Mouse (Mus musculus): ENCODE data around the gene Cyp2d11. TPM values are rescaled to one million over a fixed set of nuclear protein-coding genes. Genes with fewer than 3 reads are reported as not detected.
A peak's percentile ranks its signal among the peaks of the same experiment; 100 is the strongest.
"Not testable (repeated sequence)": the region's sequence is repeated elsewhere in the genome, so short reads cannot be mapped to it uniquely, and the experiment has no call there.

Gene Cyp2d11
- under 1 TPM; 0.22 to 0.36 TPM for total RNA-seq (2021)

- DNase-seq; intact Hi-C loops (cut with DNase I): not testable (repeated sequence)
Observed at GRCm38 (mm10) chr15:82393922-82394321, at the start of gene Cyp2d11. Gene Cyp2d11, minus strand, starts transcription at chr15:82394022.

- intact Hi-C loops (cut with DNase I) = no loop called here
- no peak for DNase-seq
Observed at GRCm38 (mm10) chr15:82437975-82438617, 44.3 kb upstream of the Cyp2d11 start.

- no peak for DNase-seq
- intact Hi-C loops (cut with DNase I) = no loop called here
Observed at GRCm38 (mm10) chr15:82435606-82436005, 41.8 kb upstream of the Cyp2d11 start.

GRCm38 (mm10) chr15:82435011-82435410, 41.2 kb upstream of the Cyp2d11 start:
- intact Hi-C loops (cut with DNase I) = no loop called here
- DNase-seq = no peak

- DNase-seq = no peak
- intact Hi-C loops (cut with DNase I) = no loop called here
Observed at GRCm38 (mm10) chr15:82434541-82434940, 40.7 kb upstream of the Cyp2d11 start.

DNA sequence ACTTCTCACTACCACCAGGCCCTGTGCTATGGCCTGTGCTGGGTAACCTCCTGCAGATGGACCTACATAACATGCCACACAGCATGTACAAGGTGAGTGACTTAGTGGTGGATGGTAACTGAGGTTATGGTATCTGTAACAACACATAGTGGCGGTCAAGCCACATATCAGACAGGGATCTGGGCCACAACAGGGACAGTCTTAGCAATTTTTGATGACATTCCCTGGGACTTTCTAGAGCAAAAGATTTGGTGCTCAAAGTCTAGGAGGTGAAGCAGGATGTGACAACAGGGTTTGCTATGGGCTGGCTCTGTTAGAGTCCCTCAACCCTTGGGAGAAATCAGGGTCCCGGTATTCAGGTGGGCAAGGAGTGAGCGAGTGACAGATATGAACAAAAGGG, 39.8 kb upstream of the Cyp2d11 start:
- intact Hi-C loops (cut with DNase I) = no loop called here

GRCm38 (mm10) chr15:82433137-82433536, 39.3 kb upstream of the Cyp2d11 start, which contains the start of gene Cyp2d9:
Gene Cyp2d9, plus strand, starts transcription at chr15:82433437.
- intact Hi-C loops (cut with DNase I) = no loop called here
- no peak for DNase-seq

More for the DNA sequence above, 39.8 kb upstream of the Cyp2d11 start:
- DNase-seq = no peak

GRCm38 (mm10) chr15:82423471-82423870, 29.6 kb upstream of the Cyp2d11 start:
- intact Hi-C loops (cut with DNase I) = no loop called here
- no peak for DNase-seq

DNA sequence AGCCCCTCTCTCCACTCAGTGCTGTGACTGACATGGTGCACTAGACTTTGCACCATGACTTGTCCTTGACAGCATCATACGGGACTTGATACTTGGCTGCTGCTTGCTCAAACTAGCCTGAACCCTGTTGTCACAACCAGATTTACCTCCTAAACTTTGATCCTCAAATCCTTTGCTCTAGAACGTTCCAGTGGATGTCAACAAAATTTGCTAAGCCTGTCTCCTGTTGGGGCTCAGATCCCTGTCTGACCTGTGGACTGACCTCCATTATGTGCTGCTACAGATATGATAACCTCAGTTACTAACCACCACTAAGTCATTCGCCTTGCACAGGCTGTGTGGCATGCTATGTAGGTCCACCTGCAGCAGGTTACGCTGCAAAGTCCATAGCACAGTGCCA, 29.1 kb upstream of the Cyp2d11 start:
- intact Hi-C loops (cut with DNase I) = no loop called here
- no peak for DNase-seq

DNA sequence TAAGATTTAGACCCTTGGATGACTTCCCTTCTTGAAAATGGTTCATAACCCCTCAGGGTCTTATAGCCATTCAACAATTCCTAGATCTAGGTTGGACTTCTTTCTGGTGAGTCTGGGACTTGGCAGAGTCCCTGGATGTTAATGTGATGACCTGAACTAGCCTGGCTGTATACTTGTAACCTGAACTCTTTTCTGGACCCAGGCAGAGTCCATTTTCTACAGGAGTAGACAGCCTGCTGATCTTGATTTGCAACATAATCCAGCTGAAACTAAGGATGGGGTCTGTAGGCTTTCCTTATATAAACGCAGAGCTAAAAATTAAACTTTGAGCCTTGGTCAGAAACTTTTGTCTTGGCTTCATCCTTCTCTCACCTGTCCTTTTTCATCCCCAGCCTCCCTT, 24.8 kb upstream of the Cyp2d11 start:
- no peak for DNase-seq
- intact Hi-C loops (cut with DNase I) = loop anchor here (5.0 kb wide), 1 partner anchor 81 kb away; the partner anchor contains the start of genes Naga, Pheta2 and Smdt1

DNA sequence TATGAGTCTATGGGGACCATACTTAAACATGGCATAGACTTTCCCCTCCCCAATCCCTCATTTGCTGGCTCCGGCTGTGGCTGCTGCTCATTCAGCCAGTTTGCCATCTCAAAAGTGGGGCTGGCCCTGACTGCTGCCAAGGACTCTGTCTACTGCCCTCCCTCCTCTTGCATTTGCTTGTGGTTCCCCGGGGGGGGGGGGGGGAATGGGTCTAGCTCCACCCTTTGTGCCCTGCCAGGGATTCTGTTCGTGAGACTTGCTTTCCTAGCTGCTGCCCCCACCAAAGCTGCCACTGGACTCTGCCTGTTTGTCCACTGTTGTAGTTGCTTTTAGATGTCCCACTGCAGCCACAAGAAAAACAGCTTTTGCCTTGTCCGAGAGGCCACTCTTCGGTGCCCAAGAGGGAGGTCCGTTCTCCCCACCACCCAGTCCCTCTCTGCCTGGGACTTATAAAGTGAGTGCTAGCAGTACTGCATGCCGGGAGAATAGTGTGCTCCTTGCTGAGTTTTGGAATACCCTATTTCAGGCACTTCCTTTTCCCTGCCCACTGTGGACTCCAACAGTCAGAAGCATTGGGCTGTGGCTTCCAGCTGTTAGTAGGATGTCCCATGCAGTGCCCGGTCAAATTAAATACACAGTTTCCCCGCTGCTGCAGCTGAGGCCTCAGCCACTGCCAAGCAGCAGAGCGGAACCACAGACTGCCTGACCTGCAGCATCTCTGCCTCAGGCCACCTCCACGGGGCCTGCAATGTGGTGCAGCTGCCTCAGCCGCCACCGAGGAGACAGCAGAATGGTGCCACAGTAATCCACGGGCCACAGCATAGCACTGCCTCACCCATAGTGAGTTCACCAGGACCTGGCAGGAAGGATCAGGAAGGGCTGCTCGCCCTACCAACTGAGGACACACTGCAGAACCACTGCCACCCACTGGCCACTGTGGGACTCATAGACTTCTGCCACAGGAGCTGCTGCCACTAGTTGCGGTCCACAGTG, 23.3 kb upstream of the Cyp2d11 start:
- intact Hi-C loops (cut with DNase I) = loop anchor here (1.0 to 5.0 kb wide), 4 partner anchors 36 to 151 kb away; partner anchors contain the start of genes Cyp2d22, Naga, Ndufa6 and Pheta2
- DNase-seq = peak; percentile 84

- intact Hi-C loops (cut with DNase I) = no loop called here
Observed at GRCm38 (mm10) chr15:82407536-82407935, 13.7 kb upstream of the Cyp2d11 start.

DNA sequence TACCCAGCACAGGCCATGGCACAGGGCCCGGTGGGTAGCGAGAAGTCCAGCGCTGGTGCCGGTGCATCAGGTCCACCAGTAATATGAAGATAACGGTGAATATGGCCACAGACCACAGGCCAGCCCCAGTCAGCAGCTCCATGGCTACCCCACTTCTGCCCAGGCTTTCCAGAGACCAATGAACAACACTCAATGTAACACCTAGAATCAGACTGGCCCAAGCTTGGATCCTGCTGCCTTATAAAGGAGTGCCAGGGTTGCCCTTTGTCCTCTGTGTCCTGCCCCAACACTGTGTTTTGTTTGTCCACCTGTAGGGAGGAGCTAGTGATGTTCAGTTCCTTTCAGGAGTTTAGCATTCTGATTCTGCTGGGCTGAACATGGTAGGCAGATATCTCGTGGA, 13.2 kb upstream of the Cyp2d11 start, which contains the start of gene Cyp2d10:
TSS of gene Cyp2d10 (minus strand) at position 215 of the 400 bp plus-strand sequence.
- intact Hi-C loops (cut with DNase I) = no loop called here
- DNase-seq = no peak

More at GRCm38 (mm10) chr15:82407536-82407935, 13.7 kb upstream of the Cyp2d11 start:
- DNase-seq = no peak

- intact Hi-C loops (cut with DNase I) = no loop called here
- no peak for DNase-seq
Observed at GRCm38 (mm10) chr15:82404163-82404562, 10.3 kb upstream of the Cyp2d11 start.

- intact Hi-C loops (cut with DNase I) = no loop called here
- no peak for DNase-seq
Observed at GRCm38 (mm10) chr15:82403606-82404005, 9.8 kb upstream of the Cyp2d11 start.

- intact Hi-C loops (cut with DNase I) = no loop called here
- no peak for DNase-seq
Observed at GRCm38 (mm10) chr15:82402741-82403140, 8.9 kb upstream of the Cyp2d11 start.

GRCm38 (mm10) chr15:82402106-82402505, 8.3 kb upstream of the Cyp2d11 start:
- DNase-seq = no peak
- intact Hi-C loops (cut with DNase I) = no loop called here

GRCm38 (mm10) chr15:82401516-82401915, 7.7 kb upstream of the Cyp2d11 start:
- intact Hi-C loops (cut with DNase I) = no loop called here

GRCm38 (mm10) chr15:82395955-82396354, 2.1 kb upstream of the Cyp2d11 start:
- intact Hi-C loops (cut with DNase I); DNase-seq: not testable (repeated sequence)

More at GRCm38 (mm10) chr15:82401516-82401915, 7.7 kb upstream of the Cyp2d11 start:
- no peak for DNase-seq

- intact Hi-C loops (cut with DNase I); DNase-seq: not testable (repeated sequence)
Observed at GRCm38 (mm10) chr15:82389916-82390315, 3.9 kb downstream of the Cyp2d11 start.

GRCm38 (mm10) chr15:82385729-82386128, 8.1 kb downstream of the Cyp2d11 start:
- intact Hi-C loops (cut with DNase I) = no loop called here
- DNase-seq = no peak
